Mouse (Mus musculus) limb, embryonic 13.5 days (tissue): Measurements from ENCODE around the gene Rassf3. TPM values are rescaled to one million over a fixed set of nuclear protein-coding genes. Genes with fewer than 3 reads are reported as not detected.
A peak's percentile ranks its signal among the peaks of the same experiment; 100 is the strongest.

ENCODE experiments used
- ATAC-seq: fragments of 200-750 bp; cut with Nextera tagmentation; 2 replicates; pipeline ENCODE4 v1.8.0; 2017; ENCODE audit warnings: low read depth, moderate number of reproducible peaks, moderate TSS enrichment; ENCODE audit not compliant: low FRiP score
- H3K27ac ChIP-seq: fragments of 300-500 bp; sonication (generic); 2 replicates; pipeline ENCODE4 v1.5.1; 2015; ENCODE audit warnings: inconsistent platforms, mild to moderate bottlenecking, moderate library complexity
- H3K27me3 ChIP-seq: fragments of 300-500 bp; sonication (generic); 2 replicates; pipeline ENCODE4 v1.6.1; 2015; ENCODE audit warnings: mild to moderate bottlenecking, inconsistent platforms
- H3K36me3 ChIP-seq: fragments of 300-500 bp; sonication (generic); 2 replicates; pipeline ENCODE4 v1.6.1; 2015; ENCODE audit warnings: inconsistent platforms, mild to moderate bottlenecking, moderate library complexity
- H3K4me1 ChIP-seq: fragments of 300-500 bp; sonication (generic); 2 replicates; pipeline ENCODE4 v1.6.1; 2015; ENCODE audit warnings: inconsistent platforms
- H3K4me2 ChIP-seq: fragments of 300-500 bp; sonication (generic); replicated peaks from 2 replicates; pipeline ENCODE4 v1.6.1; 2015; ENCODE audit warnings: inconsistent platforms, mild to moderate bottlenecking, moderate library complexity
- H3K4me3 ChIP-seq: fragments of 300-500 bp; sonication (generic); 2 replicates; pipeline ENCODE4 v1.5.1; 2015; ENCODE audit warnings: moderate library complexity, mild to moderate bottlenecking, inconsistent platforms
- H3K9ac ChIP-seq: fragments of 300-500 bp; sonication (generic); 2 replicates; pipeline ENCODE4 v1.6.1; 2015; ENCODE audit warnings: mild to moderate bottlenecking, inconsistent platforms
- H3K9me3 ChIP-seq: fragments of 300-500 bp; sonication (generic); 2 replicates; pipeline ENCODE4 v1.6.1; 2016; ENCODE audit warnings: inconsistent platforms
- WGBS: fragments of 180-500 bp; shearing (Covaris S2); methylation state at CpG from one replicate; pipeline ENCODE4 v1.1.7; 2015; 5-methylcytosine and 5-hydroxymethylcytosine counted together
- polyA plus RNA-seq: library from polyadenylated mRNA; unstranded; fragments of >200 nt; fragmentation: Nextera tagmentation; extraction: Ambion mirVana; gene quantifications from 2 replicates; pipeline ENCODE4 v1.2.1, GENCODE M21; 2015

Gene Rassf3
- polyA plus RNA-seq = 17.8 and 18.1 TPM in 2 replicates

DNA sequence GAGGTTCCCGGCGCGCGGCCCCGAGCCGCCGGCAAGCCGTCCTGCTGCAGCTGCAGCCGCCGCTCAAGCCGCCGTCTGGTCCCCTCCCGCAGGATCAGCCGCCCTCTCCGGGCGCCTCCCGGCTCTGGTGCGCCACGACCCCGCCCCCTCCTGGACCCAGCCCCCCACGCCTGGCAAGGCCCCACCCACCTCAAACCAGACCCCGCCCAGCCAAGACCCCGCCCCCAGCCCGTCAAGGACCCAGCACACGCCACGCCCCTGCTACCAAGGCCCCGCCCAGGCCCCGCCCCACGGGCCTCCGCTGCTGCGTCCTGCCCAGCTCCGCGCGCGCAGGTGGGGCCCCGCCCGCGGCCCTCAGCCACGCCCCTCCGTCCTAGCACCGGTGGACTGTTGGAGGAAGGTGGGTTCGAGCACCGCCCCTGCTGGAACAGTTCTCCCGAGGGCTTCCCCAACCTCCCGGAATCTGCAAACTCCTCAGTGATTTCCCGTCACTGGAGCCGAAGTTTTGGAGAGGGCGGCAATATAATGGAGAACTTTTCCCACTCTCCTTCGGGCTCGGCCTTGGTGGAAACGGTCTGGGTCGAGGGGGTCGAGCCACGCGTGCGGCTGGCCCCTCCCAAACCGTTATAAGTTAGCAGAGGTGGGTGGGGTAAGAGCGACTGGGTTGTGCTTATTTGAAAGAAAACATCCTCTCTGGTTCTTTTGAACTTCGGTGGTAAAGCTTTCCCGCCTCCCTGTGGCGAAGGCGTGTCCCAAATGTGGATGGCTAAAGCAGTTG lies at the start of gene Rassf3:
TSS of gene Rassf3 (minus strand) at position 158 of the 778 bp plus-strand sequence.
- Histone ChIP-seq H3K9me3 (no peaks in the 10 kb centered on the region), H3K4me3 (peak within 1 kb of the TSS; percentile 83), H3K36me3 (no peaks in the 10 kb centered on the region), H3K27ac (peak within 1 kb of the TSS; percentile 76), H3K4me1 (peaks cover 42% of the 10 kb centered on the region), H3K27me3 (no peaks in the 10 kb centered on the region), H3K9ac (peak within 1 kb of the TSS; percentile 84), H3K4me2 (peak within 1 kb of the TSS; percentile 86)
- peak; percentile 94 for ATAC-seq
- WGBS = under 1% methylated on average over 55 of the region's 62 CpGs

DNA sequence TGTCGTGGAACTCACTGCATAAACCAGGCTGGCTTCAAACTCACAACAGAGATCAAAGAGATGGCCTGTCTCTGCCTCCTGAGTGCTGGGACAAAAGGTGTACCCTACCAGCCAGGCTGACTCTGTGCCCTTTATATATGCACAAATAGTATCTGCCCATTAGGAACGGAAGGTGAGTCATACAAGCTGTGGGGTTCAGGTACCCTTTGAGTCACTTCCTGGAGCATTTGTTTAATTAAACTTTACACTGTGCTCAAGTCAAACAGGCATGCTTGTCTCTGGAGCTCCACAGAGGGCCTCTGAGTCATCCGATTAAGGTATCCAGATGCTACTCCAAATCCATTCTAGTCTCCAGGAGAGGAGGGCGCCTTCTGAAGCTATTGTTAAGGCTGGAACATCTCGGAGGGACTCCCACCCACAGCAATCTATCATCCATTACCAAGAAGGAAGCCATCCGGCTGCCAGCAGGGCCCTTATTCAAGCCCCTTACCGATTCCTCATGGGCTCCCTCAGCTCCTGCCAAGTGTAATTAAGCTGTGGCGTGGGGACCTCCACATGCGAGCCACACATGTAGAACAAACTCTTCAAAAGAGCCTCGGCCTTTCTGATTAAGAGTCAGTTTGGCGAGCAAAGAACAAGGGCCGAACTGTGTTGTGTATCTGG lies 44.9 kb upstream of the Rassf3 start:
- no peak for ATAC-seq

DNA sequence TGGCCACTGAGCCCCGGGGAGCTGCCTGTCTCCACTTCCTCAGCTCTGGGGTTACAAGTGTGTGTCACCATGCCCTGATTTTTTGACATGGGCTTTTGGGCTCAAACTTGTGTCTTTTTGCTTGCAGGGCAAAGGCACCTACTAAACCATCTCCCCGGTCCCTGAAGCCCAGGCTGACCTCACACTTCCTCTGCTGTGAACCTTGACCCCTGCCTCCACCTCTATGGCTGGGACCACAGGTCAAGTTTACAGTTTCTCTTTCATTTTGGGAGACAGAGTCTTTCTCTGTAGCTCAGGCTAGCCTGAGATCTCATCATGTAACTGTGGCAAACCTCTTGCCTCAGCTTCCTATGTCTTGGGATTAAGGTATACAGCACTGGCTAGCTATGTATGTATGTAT lies 43.6 kb upstream of the Rassf3 start:
- WGBS = 29% methylated on average over 2 of the region's 2 CpGs
- Histone ChIP-seq H3K27me3 (no peaks in the 10 kb centered on the region), H3K4me1 (peaks cover 13% of the 10 kb centered on the region), H3K4me2 (no peak overlapping the region), H3K9me3 (no peaks in the 10 kb centered on the region), H3K9ac (no peak overlapping the region), H3K4me3 (no peak overlapping the region), H3K36me3 (no peaks in the 10 kb centered on the region), H3K27ac (no peak overlapping the region)
- ATAC-seq = no peak

More for the DNA sequence above, 44.9 kb upstream of the Rassf3 start:
- no peak overlapping the region for H3K4me3 ChIP-seq
- H3K9ac ChIP-seq = no peak overlapping the region
- no peak overlapping the region for H3K27ac ChIP-seq
- peak overlapping the region; percentile 9; the same call in 1 of the 2 replicates for H3K4me2 ChIP-seq
- 24% methylated on average over 12 of the region's 12 CpGs for WGBS
- H3K27me3 ChIP-seq = no peaks in the 10 kb centered on the region
- no peaks in the 10 kb centered on the region for H3K36me3 ChIP-seq
- peaks cover 11% of the 10 kb centered on the region for H3K4me1 ChIP-seq
- H3K9me3 ChIP-seq = no peaks in the 10 kb centered on the region

DNA sequence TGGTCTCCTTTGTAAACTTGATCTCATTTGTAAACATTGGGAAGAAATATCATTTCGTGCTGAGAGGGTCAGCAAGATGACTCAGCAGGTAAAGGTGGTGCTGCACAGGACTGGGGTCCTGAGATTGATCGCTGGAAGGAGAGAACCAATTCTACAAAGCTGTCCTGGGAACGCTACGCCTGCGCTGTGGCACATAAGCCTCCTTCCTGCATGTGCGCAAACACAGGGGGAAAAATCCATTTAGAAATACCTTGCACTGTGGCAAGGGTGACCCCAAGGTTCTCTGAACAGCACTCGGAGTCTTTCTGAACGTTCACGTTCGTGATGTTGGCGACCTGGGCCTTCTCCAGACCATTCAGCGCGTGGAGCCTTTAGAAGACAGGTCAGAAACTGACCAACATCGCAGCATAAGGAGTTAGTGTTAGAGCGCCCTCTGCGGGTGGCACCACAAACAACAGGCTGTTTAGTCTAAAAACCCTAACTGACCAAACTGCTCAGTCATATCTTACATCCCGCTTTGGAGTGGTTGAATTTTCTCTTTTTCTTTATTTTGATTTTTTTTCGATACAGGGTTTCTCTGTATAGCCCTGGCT lies 40.0 kb upstream of the Rassf3 start:
- H3K9ac ChIP-seq = no peak overlapping the region

DNA sequence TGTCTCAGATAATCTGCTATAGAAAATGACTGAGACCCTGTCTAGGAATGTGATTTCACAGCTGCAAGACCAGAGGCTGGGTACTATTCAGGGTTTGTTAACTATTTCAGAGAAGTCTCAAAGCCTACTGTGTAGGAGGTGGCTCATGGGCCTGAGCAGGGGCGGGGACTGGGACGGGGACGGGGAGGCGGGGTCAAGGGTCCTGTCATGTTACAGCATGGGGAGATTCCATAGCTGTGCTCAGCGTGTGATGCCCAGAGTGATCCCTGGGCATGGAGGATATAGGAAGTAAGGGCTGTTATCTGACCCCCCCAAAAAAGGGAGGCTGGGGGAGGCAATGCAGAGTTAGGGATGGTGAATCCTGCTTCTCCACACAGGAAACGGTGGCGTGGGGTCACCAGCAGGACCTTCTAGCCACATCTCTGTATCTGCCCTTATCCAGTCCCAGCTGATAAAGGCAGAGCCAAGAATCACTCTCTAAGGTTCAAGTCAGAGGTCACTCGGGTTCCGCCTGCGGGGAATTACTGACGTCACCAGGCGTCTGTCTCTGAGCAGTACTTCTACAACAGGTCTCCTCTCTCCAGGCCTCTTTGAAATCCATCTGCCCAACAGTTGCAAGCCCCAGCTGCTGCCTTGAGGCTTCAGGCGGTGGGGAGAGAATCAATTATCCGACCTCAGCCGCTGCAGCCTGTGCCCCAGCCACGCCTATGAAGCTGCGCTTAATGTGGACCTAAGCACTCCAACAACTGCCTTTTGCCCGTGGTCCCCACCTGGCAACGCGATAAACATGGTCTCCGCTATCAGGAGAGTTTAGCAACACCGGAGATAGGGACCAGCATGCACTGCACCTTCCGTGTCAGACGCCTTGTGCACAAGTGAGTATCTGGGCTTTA lies 33.9 kb upstream of the Rassf3 start:
- peak overlapping the region; percentile 38 for H3K4me2 ChIP-seq
- H3K9me3 ChIP-seq = no peaks in the 10 kb centered on the region
- H3K27ac ChIP-seq = no peak overlapping the region
- ATAC-seq = peak; percentile 57
- H3K9ac ChIP-seq = no peak overlapping the region
- 19% methylated on average over 24 of the region's 24 CpGs for WGBS
- no peaks in the 10 kb centered on the region for H3K36me3 ChIP-seq
- H3K4me3 ChIP-seq = no peak overlapping the region
- H3K27me3 ChIP-seq = no peaks in the 10 kb centered on the region
- peaks cover 34% of the 10 kb centered on the region for H3K4me1 ChIP-seq

More for the DNA sequence above, 40.0 kb upstream of the Rassf3 start:
- Histone ChIP-seq H3K4me2 (peak overlapping the region; percentile 38; the same call in 1 of the 2 replicates), H3K4me3 (no peak overlapping the region), H3K36me3 (no peaks in the 10 kb centered on the region), H3K27ac (no peak overlapping the region), H3K4me1 (peaks cover 9% of the 10 kb centered on the region), H3K27me3 (no peaks in the 10 kb centered on the region), H3K9me3 (no peaks in the 10 kb centered on the region)
- 28% methylated on average over 18 of the region's 18 CpGs for WGBS
- ATAC-seq = peak; percentile 54; the same call in 1 of the 2 replicates

DNA sequence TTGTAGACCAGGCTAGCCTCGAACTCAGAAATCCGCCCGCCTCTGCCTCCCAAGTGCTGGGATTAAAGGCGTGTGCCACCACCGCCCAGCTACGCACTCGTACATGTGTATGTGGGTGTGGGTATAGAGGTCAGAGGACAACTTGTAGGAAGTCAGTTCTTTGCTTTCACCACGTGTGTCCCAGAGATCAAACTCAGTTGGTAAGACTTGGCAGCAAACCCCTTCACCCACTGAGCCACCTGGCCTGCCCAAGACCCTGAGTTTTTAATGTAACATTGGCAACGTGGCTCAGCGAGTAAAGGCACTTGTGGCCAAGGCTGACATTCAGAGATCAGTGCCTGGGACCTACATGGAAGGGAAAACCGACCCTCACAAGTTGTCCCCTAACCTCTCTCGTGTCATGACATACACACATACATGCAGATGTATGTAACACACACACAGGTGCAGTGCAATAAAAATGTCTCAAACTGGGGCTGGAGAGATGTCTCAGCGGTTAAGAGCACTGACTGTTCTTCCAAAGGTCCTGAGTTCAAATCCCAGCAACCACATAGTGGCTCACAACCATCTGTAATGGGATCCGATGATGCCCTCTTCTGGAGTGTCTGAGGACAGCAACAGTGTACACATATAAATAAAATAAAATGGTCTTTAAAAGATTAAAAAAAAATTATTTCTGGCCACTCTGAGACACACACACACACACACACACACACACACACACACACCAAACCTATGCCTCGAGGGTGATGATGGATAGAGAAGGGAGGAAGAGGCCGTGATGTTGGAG lies 31.8 kb upstream of the Rassf3 start:
- Histone ChIP-seq H3K9me3 (no peaks in the 10 kb centered on the region), H3K4me1 (peaks cover 38% of the 10 kb centered on the region), H3K4me2 (no peak overlapping the region), H3K9ac (no peak overlapping the region), H3K36me3 (no peaks in the 10 kb centered on the region), H3K27ac (no peak overlapping the region), H3K27me3 (no peaks in the 10 kb centered on the region), H3K4me3 (no peak overlapping the region)
- ATAC-seq = no peak
- 88% methylated on average over 16 of the region's 16 CpGs for WGBS

DNA sequence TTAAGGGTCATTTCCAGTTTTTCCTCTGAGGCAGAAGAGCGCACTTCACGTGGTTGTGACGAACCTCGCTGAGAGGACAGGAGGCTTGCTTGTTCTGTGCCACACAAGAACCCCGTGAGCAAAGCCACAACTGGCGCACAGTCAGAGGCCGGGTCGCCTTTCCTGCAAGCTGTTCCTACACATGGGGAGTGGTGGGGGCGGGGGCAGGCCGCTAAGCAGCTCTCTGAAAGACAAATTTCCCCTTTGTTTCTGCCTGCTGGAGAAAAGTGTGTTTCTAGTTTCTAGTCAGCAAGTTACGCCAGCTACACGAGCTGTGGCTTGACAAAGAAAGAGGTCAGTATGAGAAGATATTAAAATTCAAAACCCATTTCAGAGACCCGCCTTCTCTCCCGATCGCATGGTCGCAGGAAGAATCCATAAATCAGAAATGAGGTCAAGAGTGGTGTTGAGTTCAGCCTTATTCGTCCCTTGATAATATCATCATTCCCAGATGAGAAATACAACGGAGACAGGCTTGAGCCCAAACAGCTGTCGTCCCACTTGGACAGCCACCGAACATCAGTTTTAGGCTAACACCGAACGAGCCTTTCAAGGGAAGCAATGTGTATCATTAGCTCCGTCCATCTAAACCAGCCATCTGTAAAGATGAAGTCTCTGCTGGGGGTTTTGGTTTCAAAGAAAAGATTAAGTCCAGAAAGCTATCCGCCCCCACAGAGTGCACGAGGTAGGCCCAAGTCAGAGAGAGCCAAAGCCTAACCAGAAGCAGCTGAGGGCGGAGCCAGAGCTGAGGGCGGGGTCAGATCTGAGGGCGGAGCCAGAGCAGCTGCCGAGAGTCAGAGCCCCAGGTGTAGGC lies 30.8 kb upstream of the Rassf3 start:
- no peaks in the 10 kb centered on the region for H3K36me3 ChIP-seq
- no peaks in the 10 kb centered on the region for H3K27me3 ChIP-seq
- peak; percentile 64 for ATAC-seq
- no peak overlapping the region for H3K4me3 ChIP-seq
- H3K4me2 ChIP-seq = peak overlapping the region; percentile 31
- no peaks in the 10 kb centered on the region for H3K9me3 ChIP-seq
- H3K4me1 ChIP-seq = peaks cover 38% of the 10 kb centered on the region
- H3K27ac ChIP-seq = peak overlapping the region; percentile 78
- WGBS = 34% methylated on average over 29 of the region's 29 CpGs
- H3K9ac ChIP-seq = no peak overlapping the region

DNA sequence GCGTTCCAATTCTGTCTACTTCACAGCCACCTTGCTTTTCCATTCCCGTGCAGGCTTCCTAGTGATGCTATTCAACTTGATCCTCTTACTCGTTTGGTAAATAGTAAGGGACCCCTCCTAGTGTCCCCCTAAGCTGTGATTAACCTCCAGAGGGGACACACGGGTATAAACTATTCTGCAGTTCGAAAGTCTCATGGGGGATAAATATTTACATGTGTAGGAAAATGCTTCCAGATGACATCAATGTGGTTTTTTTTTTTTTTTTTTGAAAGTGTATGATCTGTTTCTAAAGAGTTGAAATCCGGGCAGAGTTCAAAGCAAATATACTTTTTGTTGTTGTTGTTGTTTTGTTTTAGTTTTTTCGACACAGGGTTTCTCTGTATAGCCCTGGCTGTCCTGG lies 29.8 kb upstream of the Rassf3 start:
- no peaks in the 10 kb centered on the region for H3K27me3 ChIP-seq
- H3K36me3 ChIP-seq = no peaks in the 10 kb centered on the region
- WGBS = 44% methylated on average over 7 of the region's 7 CpGs
- no peak overlapping the region for H3K4me3 ChIP-seq
- no peak for ATAC-seq
- H3K9ac ChIP-seq = no peak overlapping the region
- H3K9me3 ChIP-seq = no peaks in the 10 kb centered on the region
- H3K4me1 ChIP-seq = peaks cover 38% of the 10 kb centered on the region
- peak overlapping the region; percentile 65; the same call in 1 of the 2 replicates for H3K27ac ChIP-seq
- peak overlapping the region; percentile 67 for H3K4me2 ChIP-seq

DNA sequence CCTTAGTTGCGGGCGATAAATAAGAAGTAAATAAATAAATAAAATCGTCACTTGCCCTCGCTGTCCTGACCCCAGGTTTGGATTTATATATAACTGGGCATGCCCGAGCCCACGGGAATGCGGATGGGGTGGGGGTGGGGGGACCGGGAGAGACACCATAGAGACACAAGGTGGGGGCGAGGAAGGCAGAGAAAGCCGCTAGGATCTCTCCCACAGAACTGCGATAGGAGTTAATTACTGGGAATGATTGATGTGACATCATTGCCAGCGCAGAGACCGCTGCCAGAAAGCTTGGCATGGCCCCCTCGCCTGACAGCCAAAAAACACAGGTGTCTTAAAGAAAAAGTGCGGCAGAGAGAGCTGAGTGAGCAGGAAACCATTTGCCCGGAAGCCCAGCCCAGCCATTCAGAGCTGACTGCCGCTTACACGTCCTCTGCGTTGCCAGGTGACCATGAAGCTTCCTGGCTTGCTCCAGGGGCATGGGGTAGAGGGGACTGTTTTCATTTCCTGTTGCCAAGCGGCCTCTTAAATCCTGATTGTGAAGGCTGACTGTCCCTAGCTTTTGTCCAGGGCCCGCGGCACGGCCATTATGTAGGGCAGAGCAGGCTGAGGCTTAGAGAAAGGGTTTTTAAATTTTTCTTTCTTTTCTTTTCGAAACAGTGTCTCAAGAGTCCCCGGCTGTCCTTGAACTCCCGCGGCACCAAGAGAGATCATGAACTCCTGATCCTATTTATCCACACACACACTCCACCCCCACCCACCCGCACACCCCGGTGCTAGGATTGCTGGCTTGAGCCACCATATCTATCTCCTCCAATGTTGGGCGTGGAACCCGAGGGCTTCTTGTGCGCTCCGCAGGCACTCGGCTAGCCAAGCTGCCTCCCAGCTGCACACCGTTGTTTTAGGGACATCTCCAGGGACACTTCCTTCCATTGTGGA lies 29.1 kb upstream of the Rassf3 start:
- Histone ChIP-seq H3K4me3 (peak overlapping the region; percentile 41), H3K4me1 (peaks cover 34% of the 10 kb centered on the region), H3K36me3 (no peaks in the 10 kb centered on the region), H3K27ac (peak overlapping the region; percentile 65), H3K9ac (peak overlapping the region; percentile 51), H3K4me2 (peak overlapping the region; percentile 67), H3K9me3 (no peaks in the 10 kb centered on the region), H3K27me3 (no peaks in the 10 kb centered on the region)
- 27% methylated on average over 35 of the region's 35 CpGs for WGBS
- peak; percentile 66; the same call in 1 of the 2 replicates for ATAC-seq
